Mouse (Mus musculus): ENCODE measurements around the gene Cmss1.

DNA sequence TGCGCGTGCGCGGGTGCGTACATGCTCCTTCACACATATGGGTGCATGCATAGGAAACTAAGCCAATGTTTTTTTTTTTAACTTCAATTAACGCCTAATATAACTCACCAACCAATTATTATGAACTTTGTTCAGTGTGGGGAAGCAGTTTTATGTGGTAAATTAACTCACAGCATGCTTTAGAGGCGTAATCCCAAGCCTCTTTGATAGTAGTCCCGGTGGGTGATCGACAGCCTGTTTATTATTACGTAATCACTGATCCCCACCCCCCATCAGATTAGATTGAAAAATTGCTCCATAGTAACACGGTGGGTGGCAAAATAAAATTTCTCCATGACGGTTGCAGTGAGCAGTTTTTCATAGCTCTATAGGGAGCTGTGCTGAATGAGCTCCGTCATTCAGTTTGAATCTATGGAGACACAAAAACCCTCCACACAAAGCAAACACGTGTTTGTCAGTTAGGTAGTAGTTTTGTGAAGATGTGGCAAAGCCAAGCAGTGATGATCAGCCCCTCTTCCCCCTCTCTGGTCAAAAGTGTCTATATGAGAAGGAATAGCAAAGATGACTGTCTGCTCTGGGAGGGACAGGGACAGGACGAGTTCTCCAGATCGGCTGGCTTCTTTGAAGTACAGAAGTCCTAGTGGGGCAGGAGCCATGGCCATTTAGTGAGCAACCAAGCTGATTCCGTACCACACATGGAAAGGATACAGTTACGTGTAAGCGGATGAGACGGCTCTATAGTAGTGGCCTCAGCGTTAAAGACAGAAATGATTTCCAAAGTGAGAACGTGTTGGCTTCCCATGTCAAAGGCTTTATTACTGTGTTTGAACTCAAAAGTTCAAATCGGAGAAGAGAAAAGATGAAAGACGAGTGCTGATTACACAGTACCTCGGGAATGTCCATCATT, 303.6 kb downstream of the Cmss1 start:
- TF ChIP-seq CTCF (IDR thresholded peaks at IDR 0.05; ENCODE audit: low read depth, low read length) (no peak), POLR2A (IDR thresholded peaks at IDR 0.05; ENCODE audit: borderline replicate concordance, low read depth, low read length) (no peak)

All from bone marrow macrophage, adult 2 months (primary cell).